Mouse (Mus musculus): ENCODE data around the gene Atp2b1. TPM values are rescaled to one million over a fixed set of nuclear protein-coding genes. Genes with fewer than 3 reads are reported as not detected.

The Atp2b1 gene
- polyA plus RNA-seq, 1 experiment: 23.2 TPM

GRCm38 (mm10) chr10:99004866-99005265, 90.7 kb downstream of the Atp2b1 start:
- no peak for DNase-seq
- Histone ChIP-seq H3K4me1 (ENCODE audit: control insufficient read depth, insufficient read depth, low read length) (no peaks in the 10 kb centered on the region), H3K4me3 (replicated peaks; ENCODE audit: extremely low read depth, low read depth, low read length) (no peak overlapping the region)
- no peak for TF ChIP-seq CTCF (IDR thresholded peaks at IDR 0.05; ENCODE audit: insufficient read depth, low read length)
- TF ChIP-seq POLR2A (IDR thresholded peaks at IDR 0.05; ENCODE audit: borderline replicate concordance, extremely low read depth, low read depth, low read length): no peak
- 95% methylated on average over 3 of the region's 3 CpGs for WGBS

DNA sequence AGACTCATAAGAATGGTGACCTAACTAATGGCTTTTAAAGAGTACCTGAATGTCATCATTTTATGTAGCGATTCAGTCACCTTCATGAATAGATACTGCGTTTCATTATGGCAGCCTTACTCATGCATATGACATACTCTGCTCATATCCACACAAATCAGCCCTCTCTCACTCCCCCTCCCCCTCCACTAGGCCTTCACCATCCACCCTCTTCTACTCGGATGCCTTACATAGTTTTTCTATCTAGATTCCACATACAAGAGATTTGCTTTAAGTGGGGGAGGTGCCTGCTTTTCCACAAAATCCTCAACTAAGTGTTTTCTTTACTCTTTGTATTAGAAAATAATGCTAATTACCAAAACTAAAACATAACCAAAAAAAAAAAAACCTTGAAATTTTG, 96.9 kb downstream of the Atp2b1 start:
- Histone ChIP-seq H3K4me1 (ENCODE audit: control insufficient read depth, insufficient read depth, low read length) (no peaks in the 10 kb centered on the region), H3K4me3 (replicated peaks; ENCODE audit: extremely low read depth, low read depth, low read length) (no peak overlapping the region)
- 55% methylated on average over 3 of the region's 3 CpGs for WGBS
- no peak for DNase-seq
- TF ChIP-seq POLR2A (IDR thresholded peaks at IDR 0.05; ENCODE audit: borderline replicate concordance, extremely low read depth, low read depth, low read length) (no peak), CTCF (IDR thresholded peaks at IDR 0.05; ENCODE audit: insufficient read depth, low read length) (no peak)

GRCm38 (mm10) chr10:99012086-99012485, 97.9 kb downstream of the Atp2b1 start:
- no peak overlapping the region for H3K4me3 ChIP-seq (replicated peaks; ENCODE audit: extremely low read depth, low read depth, low read length)
- no peak for TF ChIP-seq POLR2A (IDR thresholded peaks at IDR 0.05; ENCODE audit: borderline replicate concordance, extremely low read depth, low read depth, low read length)
- no peak for TF ChIP-seq CTCF (IDR thresholded peaks at IDR 0.05; ENCODE audit: insufficient read depth, low read length)
- WGBS: 70% methylated on average over 5 of the region's 5 CpGs
- no peaks in the 10 kb centered on the region for H3K4me1 ChIP-seq (ENCODE audit: control insufficient read depth, insufficient read depth, low read length)
- DNase-seq: no peak

DNA sequence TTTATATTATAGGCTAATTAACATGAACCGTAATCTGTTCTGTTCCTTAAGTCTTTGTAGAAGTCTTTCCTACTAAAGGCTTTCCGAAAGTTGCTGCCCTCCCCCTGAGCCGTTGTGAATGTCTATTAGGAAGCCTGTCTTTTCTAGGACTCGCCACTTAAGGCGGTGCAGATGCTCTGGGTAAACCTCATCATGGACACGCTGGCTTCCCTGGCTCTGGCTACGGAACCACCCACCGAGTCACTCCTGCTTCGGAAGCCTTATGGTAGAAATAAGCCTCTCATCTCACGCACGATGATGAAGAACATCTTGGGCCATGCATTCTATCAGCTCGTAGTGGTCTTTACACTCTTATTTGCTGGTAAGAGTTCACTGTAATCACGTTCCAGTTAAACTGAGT, 100.5 kb downstream of the Atp2b1 start:
- WGBS: 94% methylated on average over 13 of the region's 13 CpGs
- no peak for DNase-seq
- TF ChIP-seq POLR2A (IDR thresholded peaks at IDR 0.05; ENCODE audit: borderline replicate concordance, extremely low read depth, low read depth, low read length) (no peak), CTCF (IDR thresholded peaks at IDR 0.05; ENCODE audit: insufficient read depth, low read length) (no peak)
- H3K4me1 ChIP-seq (ENCODE audit: control insufficient read depth, insufficient read depth, low read length): no peaks in the 10 kb centered on the region
- H3K4me3 ChIP-seq (replicated peaks; ENCODE audit: extremely low read depth, low read depth, low read length): no peak overlapping the region

GRCm38 (mm10) chr10:99016996-99017395, 102.8 kb downstream of the Atp2b1 start:
- WGBS: 92% methylated on average over 5 of the region's 5 CpGs

GRCm38 (mm10) chr10:99027462-99027861, 113.3 kb downstream of the Atp2b1 start:
- WGBS: 68% methylated on average over 5 of the region's 5 CpGs
- DNase-seq: no peak

More at GRCm38 (mm10) chr10:99016996-99017395, 102.8 kb downstream of the Atp2b1 start:
- Histone ChIP-seq H3K4me1 (ENCODE audit: control insufficient read depth, insufficient read depth, low read length) (no peaks in the 10 kb centered on the region), H3K4me3 (replicated peaks; ENCODE audit: extremely low read depth, low read depth, low read length) (no peak overlapping the region)
- TF ChIP-seq CTCF (IDR thresholded peaks at IDR 0.05; ENCODE audit: insufficient read depth, low read length): no peak
- DNase-seq: no peak

GRCm38 (mm10) chr10:99029844-99030243, 115.6 kb downstream of the Atp2b1 start:
- TF ChIP-seq POLR2A (IDR thresholded peaks at IDR 0.05; ENCODE audit: borderline replicate concordance, extremely low read depth, low read depth, low read length): no peak
- no peak for TF ChIP-seq CTCF (IDR thresholded peaks at IDR 0.05; ENCODE audit: insufficient read depth, low read length)
- 90% methylated on average over 7 of the region's 7 CpGs for WGBS
- Histone ChIP-seq H3K4me1 (ENCODE audit: control insufficient read depth, insufficient read depth, low read length) (no peaks in the 10 kb centered on the region), H3K4me3 (replicated peaks; ENCODE audit: extremely low read depth, low read depth, low read length) (no peak overlapping the region)
- no peak for DNase-seq

More at GRCm38 (mm10) chr10:99027462-99027861, 113.3 kb downstream of the Atp2b1 start:
- H3K4me1 ChIP-seq (ENCODE audit: control insufficient read depth, insufficient read depth, low read length): no peaks in the 10 kb centered on the region
- TF ChIP-seq CTCF (IDR thresholded peaks at IDR 0.05; ENCODE audit: insufficient read depth, low read length) (no peak), POLR2A (IDR thresholded peaks at IDR 0.05; ENCODE audit: borderline replicate concordance, extremely low read depth, low read depth, low read length) (no peak)
- no peak overlapping the region for H3K4me3 ChIP-seq (replicated peaks; ENCODE audit: extremely low read depth, low read depth, low read length)

- Histone ChIP-seq H3K4me3 (replicated peaks; ENCODE audit: extremely low read depth, low read depth, low read length) (no peak overlapping the region), H3K4me1 (ENCODE audit: control insufficient read depth, insufficient read depth, low read length) (0 out of 2 replicates have a peak, but pooled peaks cover 2% of the 10 kb centered on the region)
- TF ChIP-seq POLR2A (IDR thresholded peaks at IDR 0.05; ENCODE audit: borderline replicate concordance, extremely low read depth, low read depth, low read length) (no peak), CTCF (IDR thresholded peaks at IDR 0.05; ENCODE audit: insufficient read depth, low read length) (no peak)
- WGBS: 92% methylated on average over 15 of the region's 15 CpGs
- DNase-seq: no peak
Observed at GRCm38 (mm10) chr10:99033830-99034828, 119.9 kb downstream of the Atp2b1 start.

DNA sequence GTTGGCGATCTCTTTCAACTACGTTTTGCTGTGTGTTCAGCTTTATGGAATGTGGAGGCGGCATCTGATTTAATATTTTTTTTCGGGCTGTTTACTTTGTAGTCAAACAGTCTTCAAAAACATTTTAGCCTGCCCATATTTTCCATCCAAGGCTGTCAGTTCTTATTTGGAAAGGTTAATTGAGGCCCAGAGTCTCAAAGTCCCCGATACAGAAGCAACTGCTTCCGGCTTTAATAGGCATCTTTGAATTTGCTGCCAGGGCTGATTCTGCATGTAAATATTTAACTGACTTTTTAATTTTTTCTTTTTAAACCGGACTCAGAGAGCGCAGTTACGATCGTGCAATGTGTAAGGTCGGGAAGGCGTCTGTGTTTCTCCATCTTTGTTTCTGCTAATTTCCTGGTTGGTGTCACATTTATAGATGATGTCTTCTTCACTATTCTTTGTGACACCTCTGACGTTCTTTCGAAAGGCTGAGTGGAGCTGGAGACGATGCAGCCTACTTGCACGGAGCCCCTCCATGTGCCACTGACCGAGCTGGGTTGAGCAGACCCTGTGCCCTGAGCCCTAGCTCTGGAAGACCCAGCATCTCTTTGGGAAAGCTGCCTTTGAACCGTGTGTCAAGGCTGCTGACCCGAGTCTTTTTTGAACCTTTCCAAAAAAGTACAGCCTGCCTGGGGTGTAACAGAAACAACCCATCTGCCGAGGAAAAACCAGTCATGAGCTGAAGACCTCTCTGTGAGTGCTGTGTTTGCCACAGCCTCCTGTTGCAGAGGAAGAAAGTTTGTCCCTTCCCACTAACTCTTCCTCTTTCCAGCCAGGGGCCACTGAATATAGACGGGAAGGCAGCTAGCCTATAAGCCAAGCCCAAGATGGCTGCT, 123.2 kb downstream of the Atp2b1 start:
- TF ChIP-seq CTCF (IDR thresholded peaks at IDR 0.05; ENCODE audit: insufficient read depth, low read length): no peak
- no peak for TF ChIP-seq POLR2A (IDR thresholded peaks at IDR 0.05; ENCODE audit: borderline replicate concordance, extremely low read depth, low read depth, low read length)
- 63% methylated on average over 21 of the region's 21 CpGs for WGBS
- 0 out of 2 replicates have a peak, but pooled peaks cover 2% of the 10 kb centered on the region for H3K4me1 ChIP-seq (ENCODE audit: control insufficient read depth, insufficient read depth, low read length)
- DNase-seq: no peak
- no peak overlapping the region for H3K4me3 ChIP-seq (replicated peaks; ENCODE audit: extremely low read depth, low read depth, low read length)
